Mouse (Mus musculus) embryonic facial prominence, embryonic 10.5 days (tissue): ENCODE measurements around the gene Prps1l3. TPM values are rescaled to one million over a fixed set of nuclear protein-coding genes. Genes with fewer than 3 reads are reported as not detected.

Source experiments
- DNase-seq: peaks from one replicate; pipeline ENCODE4 v3.0.0-alpha.2; 2017; ENCODE audit warnings: low spot score
- H3K27ac ChIP-seq: fragments of 300-500 bp; sonication (generic); replicated peaks from 2 replicates; pipeline ENCODE4 v1.5.1; 2016; ENCODE audit warnings: mild to moderate bottlenecking
- H3K27me3 ChIP-seq: fragments of 300-500 bp; sonication (generic); replicated peaks from 2 replicates; pipeline ENCODE4 v1.6.1; 2016; ENCODE audit warnings: low read depth, mild to moderate bottlenecking; ENCODE audit not compliant: poor library complexity, severe bottlenecking
- H3K36me3 ChIP-seq: fragments of 300-500 bp; sonication (generic); replicated peaks from 2 replicates; pipeline ENCODE4 v1.6.1; 2016; ENCODE audit warnings: mild to moderate bottlenecking, moderate library complexity
- H3K4me1 ChIP-seq: fragments of 300-500 bp; sonication (generic); 2 replicates; pipeline ENCODE4 v1.6.1; 2016
- H3K4me3 ChIP-seq: fragments of 300-500 bp; sonication (generic); 2 replicates; pipeline ENCODE4 v1.5.1; 2016; ENCODE audit warnings: mild to moderate bottlenecking, moderate library complexity
- H3K9me3 ChIP-seq: fragments of 300-500 bp; sonication (generic); 2 replicates; pipeline ENCODE4 v1.6.1; 2016; ENCODE audit warnings: mild to moderate bottlenecking
- WGBS: fragments of 180-500 bp; shearing (Covaris S2); methylation state at CpG from one replicate; pipeline ENCODE4 v1.1.7; 2016; 5-methylcytosine and 5-hydroxymethylcytosine counted together
- polyA plus RNA-seq: library from polyadenylated mRNA; unstranded; fragments of >200 nt; fragmentation: Nextera tagmentation; extraction: Ambion mirVana; gene quantifications from 2 replicates; pipeline ENCODE4 v1.2.1, GENCODE M21; 2016

Gene Prps1l3
- polyA plus RNA-seq, 1 experiment from 2014 or later, result 93.1 TPM

- H3K4me1 ChIP-seq, result no peaks in the 10 kb centered on the region
- no peaks in the 10 kb centered on the region for H3K9me3 ChIP-seq
- DNase-seq, result no peak
- H3K27ac ChIP-seq, result no peak overlapping the region
- 53% methylated on average over 3 of the region's 3 CpGs for WGBS
- H3K27me3 ChIP-seq, result no peaks in the 10 kb centered on the region
- H3K36me3 ChIP-seq, result no peaks in the 10 kb centered on the region
- no peak overlapping the region for H3K4me3 ChIP-seq
Measured at GRCm38 (mm10) chr12:57281155-57282114, 51.2 kb downstream of the Prps1l3 start.

GRCm38 (mm10) chr12:57285303-57286059, 55.3 kb downstream of the Prps1l3 start:
- 85% methylated on average over 5 of the region's 5 CpGs for WGBS
- Histone ChIP-seq H3K9me3 (no peaks in the 10 kb centered on the region), H3K4me1 (no peaks in the 10 kb centered on the region), H3K27ac (no peak overlapping the region), H3K27me3 (no peaks in the 10 kb centered on the region), H3K36me3 (no peaks in the 10 kb centered on the region), H3K4me3 (no peak overlapping the region)
- no peak for DNase-seq

Other genes with a start within 250 kb of the Prps1l3 start
- 2.7 and 2.9 TPM in 2 replicates for gene Slc25a21, start 32.9 kb upstream of the Prps1l3 start, polyA plus RNA-seq
- gene Mipol1, start within 50 bp of the Prps1l3 start, polyA plus RNA-seq, result 9.9 and 10.2 TPM in 2 replicates